In the genomic region with DNA sequence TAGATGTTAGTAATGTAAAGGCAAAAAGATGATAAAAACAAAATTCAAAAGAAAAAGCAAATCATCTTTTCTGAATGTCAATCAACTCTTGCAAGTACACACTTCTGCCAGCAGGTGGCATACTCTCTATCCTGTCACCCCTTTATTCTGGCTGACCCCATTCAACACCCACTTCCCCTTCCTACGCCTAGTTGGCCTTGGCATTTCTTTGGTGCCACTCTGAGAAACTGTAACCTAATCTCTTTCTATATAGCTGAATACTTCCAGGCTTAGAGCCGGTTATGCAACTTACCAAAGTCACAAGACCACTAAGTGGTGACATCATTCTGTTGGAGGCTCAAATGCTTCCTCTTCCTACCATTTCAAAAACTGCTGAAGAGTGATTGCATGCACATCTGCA, we compare ENCODE assay signal across 8 mouse cellular contexts.
DNase-seq lines count a peak whose midpoint lies in the region; ATAC-seq and TF ChIP-seq lines count a peak whose summit lies in the region.

No protein-coding gene starts in this region.

- no peak overlapping the region for H3K4me2 ChIP-seq in midbrain, embryonic 14.5 days (ENCODE audit: low read length)
- no peak overlapping the region for H3K4me2 ChIP-seq in midbrain, embryonic 16.5 days (ENCODE audit: low read length)
- no peak overlapping the region for H3K4me2 ChIP-seq in kidney, embryonic 14.5 days (replicated peaks; ENCODE audit: low read depth, low read length)

- no peak overlapping the region for H3K27ac ChIP-seq in heart, embryonic 10.5 days
- no peak overlapping the region for H3K27ac ChIP-seq in midbrain, embryonic 14.5 days (replicated peaks; ENCODE audit: low read depth, low read length)
- H3K27ac ChIP-seq in midbrain, embryonic 16.5 days (ENCODE audit: low read length) = no peak overlapping the region
- no peak overlapping the region for H3K27ac ChIP-seq in cortical plate, adult 2 months (ENCODE audit: insufficient read depth, low read length)
- no peak overlapping the region for H3K27ac ChIP-seq in kidney, embryonic 14.5 days (ENCODE audit: low read depth, low read length)

- WGBS in heart, embryonic 10.5 days = 42% methylated on average over 2 of the region's 2 CpGs
- WGBS in midbrain, embryonic 14.5 days = 37% methylated on average over 2 of the region's 2 CpGs
- WGBS in midbrain, embryonic 16.5 days = 37% methylated on average over 2 of the region's 2 CpGs
- WGBS in kidney, embryonic 14.5 days = 38% methylated on average over 2 of the region's 2 CpGs

- no peak for ATAC-seq in midbrain, embryonic 14.5 days (ENCODE audit: low FRiP score, low TSS enrichment)
- ATAC-seq in midbrain, embryonic 16.5 days = no peak
- no peak; the same call in 1 of the 2 replicates for ATAC-seq in kidney, embryonic 14.5 days (ENCODE audit: low FRiP score, low TSS enrichment)

- H3K36me3 ChIP-seq in heart, embryonic 10.5 days = no peaks in the 10 kb centered on the region
- H3K36me3 ChIP-seq in midbrain, embryonic 14.5 days (ENCODE audit: control insufficient read depth, insufficient read depth, low read length) = no peaks in the 10 kb centered on the region
- no peaks in the 10 kb centered on the region for H3K36me3 ChIP-seq in midbrain, embryonic 16.5 days (ENCODE audit: control insufficient read depth, insufficient read depth, low read length)
- H3K36me3 ChIP-seq in kidney, embryonic 14.5 days (ENCODE audit: control insufficient read depth, insufficient read depth, low read length) = no peaks in the 10 kb centered on the region

- H3K9me3 ChIP-seq in heart, embryonic 10.5 days = no peaks in the 10 kb centered on the region
- no peaks in the 10 kb centered on the region for H3K9me3 ChIP-seq in midbrain, embryonic 14.5 days (ENCODE audit: control insufficient read depth, low read length)
- no peaks in the 10 kb centered on the region for H3K9me3 ChIP-seq in midbrain, embryonic 16.5 days (replicated peaks; ENCODE audit: control insufficient read depth, low read length, poor library complexity, severe bottlenecking)
- no peaks in the 10 kb centered on the region for H3K9me3 ChIP-seq in kidney, embryonic 14.5 days (ENCODE audit: control insufficient read depth, low read length)

- no peaks in the 10 kb centered on the region for H3K27me3 ChIP-seq in heart, embryonic 10.5 days (ENCODE audit: insufficient read depth, poor library complexity, severe bottlenecking)
- H3K27me3 ChIP-seq in midbrain, embryonic 14.5 days (ENCODE audit: control insufficient read depth, insufficient read depth, low read length) = no peaks in the 10 kb centered on the region
- H3K27me3 ChIP-seq in midbrain, embryonic 16.5 days (ENCODE audit: control insufficient read depth, insufficient read depth, low read depth, low read length) = no peaks in the 10 kb centered on the region
- H3K27me3 ChIP-seq in kidney, embryonic 14.5 days (ENCODE audit: control insufficient read depth, insufficient read depth, low read length) = no peaks in the 10 kb centered on the region

- intact Hi-C loops in gastrocnemius, postnatal 14 days (cut with DNase I; ENCODE audit: low total_unique reads) = no loop called here

- peak; percentile 37; the same call in 1 of the 2 replicates for TF ChIP-seq CTCF in cortical plate, adult 2 months (IDR thresholded peaks at IDR 0.05; ENCODE audit: extremely low read depth, insufficient read depth, low read length)

- TF ChIP-seq POLR2A in cortical plate, adult 2 months (IDR thresholded peaks at IDR 0.05; ENCODE audit: extremely low read depth, insufficient read depth, low read length) = no peak

- no peak overlapping the region for H3K4me3 ChIP-seq in heart, embryonic 10.5 days
- no peak overlapping the region for H3K4me3 ChIP-seq in midbrain, embryonic 14.5 days (replicated peaks; ENCODE audit: low read depth, low read length)
- no peak overlapping the region for H3K4me3 ChIP-seq in midbrain, embryonic 16.5 days (ENCODE audit: low read depth, low read length)
- H3K4me3 ChIP-seq in cortical plate, adult 2 months (ENCODE audit: insufficient read depth, low read length) = no peak overlapping the region
- H3K4me3 ChIP-seq in kidney, embryonic 14.5 days (ENCODE audit: low read length) = no peak overlapping the region

- H3K9ac ChIP-seq in midbrain, embryonic 14.5 days (replicated peaks; ENCODE audit: low read length) = no peak overlapping the region
- H3K9ac ChIP-seq in midbrain, embryonic 16.5 days (ENCODE audit: low read depth, low read length) = no peak overlapping the region
- no peak overlapping the region for H3K9ac ChIP-seq in kidney, embryonic 14.5 days (ENCODE audit: low read depth, low read length)

- peak; percentile 24 for DNase-seq in heart, postnatal 4 days
- DNase-seq in heart, embryonic 10.5 days (ENCODE audit: low spot score) = no peak
- peak; percentile 53 for DNase-seq in midbrain, embryonic 14.5 days
- peak; percentile 5 for DNase-seq in retina, postnatal 7 days (ENCODE audit: low read depth, low spot score)
- no peak for DNase-seq in gastrocnemius, postnatal 14 days

- no peaks in the 10 kb centered on the region for H3K4me1 ChIP-seq in heart, embryonic 10.5 days
- H3K4me1 ChIP-seq in midbrain, embryonic 14.5 days (ENCODE audit: control insufficient read depth, insufficient read depth, low read length) = no peaks in the 10 kb centered on the region
- H3K4me1 ChIP-seq in midbrain, embryonic 16.5 days (ENCODE audit: control insufficient read depth, insufficient read depth, low read length) = no peaks in the 10 kb centered on the region
- H3K4me1 ChIP-seq in cortical plate, adult 2 months (ENCODE audit: control insufficient read depth, insufficient read depth, low read length) = peaks cover 1% of the 10 kb centered on the region; the same call in 1 of the 2 replicates
- H3K4me1 ChIP-seq in kidney, embryonic 14.5 days (ENCODE audit: control insufficient read depth, insufficient read depth, low read length) = no peaks in the 10 kb centered on the region

Comparison
In these comparisons a context has a peak if more than half of its experiments do, and no peak if none do; other contexts are left out.
1. DNase-seq: peak in heart, postnatal 4 days (single experiment), midbrain, embryonic 14.5 days (single experiment) and retina, postnatal 7 days (single experiment); none in heart, embryonic 10.5 days (single experiment) and gastrocnemius, postnatal 14 days (single experiment).